Mouse (Mus musculus) embryonic facial prominence, embryonic 10.5 days (tissue): ENCODE measurements around the gene Col6a3. TPM values are rescaled to one million over a fixed set of nuclear protein-coding genes. Genes with fewer than 3 reads are reported as not detected.

Experiments
- polyA plus RNA-seq: library from polyadenylated mRNA; unstranded; fragments of >200 nt; fragmentation: Nextera tagmentation; extraction: Ambion mirVana; gene quantifications from 2 replicates; pipeline ENCODE4 v1.2.1, GENCODE M21; 2016

Gene Col6a3
- polyA plus RNA-seq, 1 experiment from 2014 or later, result 6.6 TPM

Other genes starting within 250 kb of the Col6a3 start
- 193 and 200 TPM in 2 replicates for gene Cops8, start 241.0 kb downstream of the Col6a3 start, polyA plus RNA-seq
- 0.06 and 0.14 TPM in 2 replicates for gene Mlph, start 71.1 kb upstream of the Col6a3 start, polyA plus RNA-seq
- gene Prlh, start 109.1 kb upstream of the Col6a3 start, polyA plus RNA-seq, result not detected in 2 replicates
- 0.39 and 0.44 TPM in 2 replicates for gene Rab17, start 125.7 kb upstream of the Col6a3 start, polyA plus RNA-seq
- gene Lrrfip1, start 154.8 kb upstream of the Col6a3 start, polyA plus RNA-seq, result 22.5 and 25.7 TPM in 2 replicates